Mouse (Mus musculus) CD4-positive, CD25-positive, alpha-beta regulatory T cell, adult 4 months (primary cell): ENCODE results near the gene Gm20850. TPM values are rescaled to one million over a fixed set of nuclear protein-coding genes. Genes with fewer than 3 reads are reported as not detected.
"Not testable (repeated sequence)": the region's sequence is repeated elsewhere in the genome, so short reads cannot be mapped to it uniquely, and the experiment has no call there.

Source experiments
- ATAC-seq: one replicate; pipeline ENCODE4 v1.8.0; 2017
- polyA plus RNA-seq, 2 experiments: library from polyadenylated mRNA; unstranded; fragments of 100-300 nt; shearing (Covaris generic); gene quantifications; one replicate each; pipeline ENCODE4 v1.2.1; 2017

Gm20850 gene
- polyA plus RNA-seq = not detected

DNA sequence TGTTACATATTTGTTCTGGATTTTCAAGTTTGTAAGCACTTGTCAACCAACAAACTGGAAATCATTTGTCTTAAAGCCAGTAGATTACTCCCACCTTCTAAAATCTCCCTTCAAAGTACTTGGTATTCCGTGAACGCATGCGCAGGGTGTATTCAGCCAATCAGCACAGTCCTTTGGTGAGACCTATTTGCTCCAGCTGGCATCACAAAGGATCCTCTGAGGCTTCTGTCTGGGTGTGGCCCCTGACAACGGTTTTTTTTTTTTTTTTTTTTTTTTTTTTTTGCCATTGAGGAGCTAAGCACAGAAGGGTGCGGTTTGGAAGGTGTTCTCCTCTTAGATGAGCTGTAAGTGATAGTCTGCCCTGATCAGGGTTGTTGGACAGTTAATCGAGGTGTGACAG, at the start of gene Gm20850:
Gene Gm20850 (plus strand): TSS at position 301 of the 400 bp plus-strand sequence.
- not testable (repeated sequence) for ATAC-seq
